Mouse (Mus musculus): ENCODE data around the gene Bhlhe23. TPM values are rescaled to one million over a fixed set of nuclear protein-coding genes. Genes with fewer than 3 reads are reported as not detected.

Bhlhe23 gene
- total and polyA plus RNA-seq, 3 experiments: not detected

DNA sequence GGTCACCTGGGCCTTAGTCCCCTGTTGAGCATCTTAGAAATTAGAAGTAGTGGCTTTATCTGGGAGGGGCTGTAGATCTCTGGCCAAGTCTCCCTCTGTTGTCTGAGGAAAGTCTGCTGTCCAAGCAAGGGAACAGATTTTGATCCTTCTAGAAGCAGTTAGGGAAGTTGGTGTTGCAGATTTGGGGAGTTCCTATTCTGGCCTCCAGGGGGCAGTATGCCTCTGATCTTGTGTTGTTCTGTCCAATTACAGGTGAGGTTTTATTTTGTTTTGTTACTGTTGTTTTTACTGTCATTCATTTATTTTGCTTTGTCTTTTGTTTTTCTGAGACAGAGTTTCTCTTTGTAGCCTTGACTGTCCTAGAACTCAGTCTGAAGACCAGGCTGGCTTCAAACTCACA is 10.0 kb upstream of the Bhlhe23 start (continued):
- TF ChIP-seq ZC3H11A (IDR thresholded peaks at IDR 0.05; ENCODE audit: low read depth, low read length) (no peak), NELFE (IDR thresholded peaks at IDR 0.05; ENCODE audit: low read depth, low read length) (no peak)

DNA sequence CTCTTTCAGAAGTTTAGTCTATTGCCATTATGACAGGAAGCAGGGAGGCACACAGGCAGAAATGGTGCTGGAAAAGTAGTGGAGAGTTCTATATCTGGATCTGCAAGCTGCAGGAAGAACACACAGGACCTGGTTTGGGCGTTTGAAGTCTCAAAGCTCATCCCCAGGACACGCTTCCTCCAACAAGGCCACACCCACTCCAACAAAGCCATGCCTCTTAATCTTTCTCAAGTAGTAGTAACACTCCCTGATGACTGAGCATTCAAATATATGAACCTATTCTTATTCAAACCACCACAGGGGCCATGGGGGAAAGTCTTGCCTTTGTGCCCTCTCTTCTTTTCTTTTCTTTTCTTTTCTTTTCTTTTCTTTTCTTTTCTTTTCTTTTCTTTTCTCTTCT is 3.6 kb upstream of the Bhlhe23 start:
- peaks cover 65% of the 10 kb centered on the region for H3K27me3 ChIP-seq (replicated peaks)
- H3K4me1 ChIP-seq (ENCODE audit: control insufficient read depth in 1 of 2, insufficient read depth in 2 of 2): peaks cover 4 to 5% of the 10 kb centered on the region in 2 experiments
- H3K79me2 ChIP-seq (replicated peaks; ENCODE audit: control insufficient read depth, extremely low read depth, insufficient read depth, poor library complexity, severe bottlenecking): no peaks in the 10 kb centered on the region
- dilution Hi-C loops (cut with MboI; ENCODE audit: extremely low pct_ligation_motif_present, extremely low pct_unique_long_range_greater_than_20kb, low sequenced_read_pairs): no loop called here
- no peak overlapping the region for H3K9ac ChIP-seq (ENCODE audit: insufficient read depth, low read depth)
- in situ Hi-C loops (cut with MboI; ENCODE audit: low pct_ligation_motif_present, low pct_unique_long_range_greater_than_20kb, low sequenced_read_pairs): loop anchor here (5.0 kb wide), 1 partner anchor 198 kb away; the partner anchor contains the start of gene Mrgbp
- H3K4me2 ChIP-seq (ENCODE audit: insufficient read depth, low read depth, poor library complexity, severe bottlenecking): no peak overlapping the region
- H3K36me3 ChIP-seq (replicated peaks in 1 of 2; ENCODE audit: control insufficient read depth in 1 of 2, insufficient read depth in 1 of 2, low read length in 1 of 2): no peaks in the 10 kb centered on the region
- no peak for DNase-seq (ENCODE audit: extremely low read depth)
- H3K27ac ChIP-seq (ENCODE audit: insufficient read depth, low read depth): no peak overlapping the region
- no peak overlapping the region for H3K4me3 ChIP-seq (replicated peaks in 1 of 3; ENCODE audit: low read depth in 2 of 3, low read length in 2 of 3, poor library complexity in 1 of 3)
- TF ChIP-seq ZKSCAN1 (IDR thresholded peaks at IDR 0.05; ENCODE audit: borderline replicate concordance, low read depth, low read length) (no peak), MXI1 (IDR thresholded peaks at IDR 0.05; ENCODE audit: low read depth, low read length) (no peak), USF1 (IDR thresholded peaks at IDR 0.05; ENCODE audit: low read depth, low read length) (no peak), UBTF (IDR thresholded peaks at IDR 0.05; ENCODE audit: low read depth, low read length) (no peak), SIN3A (IDR thresholded peaks at IDR 0.05; ENCODE audit: low read length) (no peak), JUND (conservative IDR thresholded peaks at IDR 0.05; ENCODE audit: low read depth, low read length) (no peak), NRF1 (IDR thresholded peaks at IDR 0.05; ENCODE audit: low read depth, low read length) (no peak), EP300 (IDR thresholded peaks at IDR 0.05; ENCODE audit: low read length) (no peak), MAFK (IDR thresholded peaks at IDR 0.05; ENCODE audit: insufficient replicate concordance, low read length) (no peak)
- peaks cover 10% of the 10 kb centered on the region for H3K9me3 ChIP-seq (replicated peaks; ENCODE audit: low read length)

DNA sequence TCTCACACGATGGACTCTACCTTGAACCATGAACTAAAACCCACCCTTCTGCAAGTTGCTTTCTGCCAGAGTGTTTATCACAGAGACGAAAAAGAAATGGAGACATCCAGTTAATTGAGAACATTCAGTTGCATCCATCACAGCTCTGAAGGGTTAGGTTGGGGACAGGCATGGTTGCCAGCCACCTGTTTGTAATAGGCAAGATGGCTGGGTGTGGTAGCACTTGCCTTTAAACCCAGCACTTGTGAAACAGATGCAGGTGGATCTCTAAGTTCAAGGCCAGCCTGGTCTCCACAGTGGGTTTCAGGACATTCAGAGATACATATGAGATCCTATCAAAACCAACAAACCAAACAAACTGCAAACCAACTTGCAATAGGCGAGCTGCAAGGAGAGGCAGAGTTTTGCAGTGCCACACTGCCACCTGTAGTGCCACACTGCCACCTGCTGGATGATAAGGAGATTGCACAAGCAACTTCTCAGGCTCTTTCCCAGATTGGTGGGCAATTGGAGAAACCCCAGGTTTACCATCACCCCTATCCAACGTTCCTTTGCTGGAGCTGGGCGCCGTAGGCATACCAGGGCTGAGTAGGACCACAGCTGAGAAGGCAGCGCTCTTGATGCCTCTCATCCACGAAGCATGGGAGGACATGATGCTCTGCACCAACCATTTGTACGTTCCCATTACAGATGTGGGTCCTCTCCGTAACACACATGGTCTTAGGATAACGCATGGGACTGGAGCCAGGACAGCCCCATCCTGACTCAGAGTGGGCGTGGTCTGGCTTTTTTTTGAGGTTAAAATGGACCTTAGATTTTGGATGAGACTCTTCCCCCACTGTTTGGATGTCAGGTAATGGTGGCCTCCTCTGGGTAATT is 2.8 kb upstream of the Bhlhe23 start:
- Histone ChIP-seq H3K4me3 (replicated peaks in 1 of 3; ENCODE audit: low read depth in 2 of 3, low read length in 2 of 3, poor library complexity in 1 of 3) (no peak overlapping the region), H3K9me3 (replicated peaks; ENCODE audit: low read length) (peaks cover 10% of the 10 kb centered on the region), H3K9ac (ENCODE audit: insufficient read depth, low read depth) (no peak overlapping the region), H3K4me2 (ENCODE audit: insufficient read depth, low read depth, poor library complexity, severe bottlenecking) (no peak overlapping the region), H3K4me1 (ENCODE audit: control insufficient read depth in 1 of 2, insufficient read depth in 2 of 2) (peaks cover 7 to 10% of the 10 kb centered on the region in 2 experiments), H3K79me2 (replicated peaks; ENCODE audit: control insufficient read depth, extremely low read depth, insufficient read depth, poor library complexity, severe bottlenecking) (no peaks in the 10 kb centered on the region), H3K36me3 (replicated peaks in 1 of 2; ENCODE audit: control insufficient read depth in 1 of 2, insufficient read depth in 1 of 2, low read length in 1 of 2) (no peaks in the 10 kb centered on the region), H3K27me3 (replicated peaks) (peaks cover 63% of the 10 kb centered on the region), H3K27ac (ENCODE audit: insufficient read depth, low read depth) (no peak overlapping the region)
- TF ChIP-seq KAT2A (IDR thresholded peaks at IDR 0.05; ENCODE audit: insufficient replicate concordance, low read length) (no peak), RAD21 (IDR thresholded peaks at IDR 0.05; ENCODE audit: low read depth, low read length) (peak; percentile 99), NRF1 (IDR thresholded peaks at IDR 0.05; ENCODE audit: low read depth, low read length) (0 out of 2 replicates have a peak, but pooled peaks have one; percentile 29), MXI1 (IDR thresholded peaks at IDR 0.05; ENCODE audit: low read depth, low read length) (no peak), POLR2A (IDR thresholded peaks at IDR 0.05; ENCODE audit: low read depth, low read length) (no peak), UBTF (IDR thresholded peaks at IDR 0.05; ENCODE audit: low read depth, low read length) (no peak), NELFE (IDR thresholded peaks at IDR 0.05; ENCODE audit: low read depth, low read length) (peak; percentile 47; the same call in 1 of the 2 replicates), CTCF (conservative IDR thresholded peaks at IDR 0.05 in 1 of 2, IDR thresholded peaks at IDR 0.05 in 1 of 2; ENCODE audit: low read depth in 2 of 2, low read length in 2 of 2) (peak; percentile 94 to 97), MAFK (IDR thresholded peaks at IDR 0.05; ENCODE audit: insufficient replicate concordance, low read length) (no peak), ZC3H11A (IDR thresholded peaks at IDR 0.05; ENCODE audit: low read depth, low read length) (peak; percentile 33; the same call in 1 of the 2 replicates), ZNF384 (IDR thresholded peaks at IDR 0.05; ENCODE audit: low read depth, low read length) (no peak), SMC3 (IDR thresholded peaks at IDR 0.05; ENCODE audit: low read depth, low read length) (peak; percentile 89), EP300 (IDR thresholded peaks at IDR 0.05; ENCODE audit: low read length) (no peak)
- dilution Hi-C loops (cut with MboI; ENCODE audit: extremely low pct_ligation_motif_present, extremely low pct_unique_long_range_greater_than_20kb, low sequenced_read_pairs) (no loop called here), in situ Hi-C loops (cut with MboI; ENCODE audit: low pct_ligation_motif_present, low pct_unique_long_range_greater_than_20kb, low sequenced_read_pairs) (loop anchor here (5.0 kb wide), 1 partner anchor 197 kb away; the partner anchor contains the start of gene Mrgbp)
- peak; percentile 61 for DNase-seq (ENCODE audit: extremely low read depth)

All from CH12.LX (cell line).